Mouse (Mus musculus) hindbrain, embryonic 12.5 days (tissue): ENCODE results near the gene Slc46a1. TPM values are rescaled to one million over a fixed set of nuclear protein-coding genes. Genes with fewer than 3 reads are reported as not detected.
A peak's percentile ranks its signal among the peaks of the same experiment; 100 is the strongest.

Experiments used
- ATAC-seq: fragments of 200-750 bp; cut with Nextera tagmentation; 2 replicates; pipeline ENCODE4 v1.8.0; 2017; ENCODE audit warnings: moderate TSS enrichment; ENCODE audit not compliant: low FRiP score
- H3K27ac ChIP-seq: fragments of 300-500 bp; sonication (generic); 2 replicates; pipeline ENCODE4 v1.5.1; 2016; ENCODE audit warnings: mild to moderate bottlenecking
- H3K27me3 ChIP-seq: fragments of 300-500 bp; sonication (generic); 2 replicates; pipeline ENCODE4 v1.6.1; 2016; ENCODE audit warnings: mild to moderate bottlenecking
- H3K36me3 ChIP-seq: fragments of 300-500 bp; sonication (generic); 2 replicates; pipeline ENCODE4 v1.6.1; 2016; ENCODE audit warnings: mild to moderate bottlenecking
- H3K4me1 ChIP-seq: fragments of 300-500 bp; sonication (generic); 2 replicates; pipeline ENCODE4 v1.6.1; 2016
- H3K4me2 ChIP-seq: fragments of 300-500 bp; sonication (generic); replicated peaks from 2 replicates; pipeline ENCODE4 v1.6.1; 2016; ENCODE audit warnings: mild to moderate bottlenecking
- H3K4me3 ChIP-seq: fragments of 300-500 bp; sonication (generic); 2 replicates; pipeline ENCODE4 v1.5.1; 2016; ENCODE audit warnings: mild to moderate bottlenecking
- H3K9ac ChIP-seq: fragments of 300-500 bp; sonication (generic); 2 replicates; pipeline ENCODE4 v1.6.1; 2016; ENCODE audit warnings: mild to moderate bottlenecking, moderate library complexity
- H3K9me3 ChIP-seq: fragments of 300-500 bp; sonication (generic); replicated peaks from 2 replicates; pipeline ENCODE4 v1.6.1; 2016; ENCODE audit warnings: mild to moderate bottlenecking
- WGBS: fragments of 180-500 bp; shearing (Covaris S2); methylation state at CpG from one replicate; pipeline ENCODE4 v1.1.7; 2016; 5-methylcytosine and 5-hydroxymethylcytosine counted together
- polyA plus RNA-seq: library from polyadenylated mRNA; unstranded; fragments of >200 nt; fragmentation: Nextera tagmentation; extraction: Ambion mirVana; gene quantifications from 2 replicates; pipeline ENCODE4 v1.2.1, GENCODE M21; 2016

The Slc46a1 gene
- polyA plus RNA-seq = 17.5 and 17.9 TPM in 2 replicates

DNA sequence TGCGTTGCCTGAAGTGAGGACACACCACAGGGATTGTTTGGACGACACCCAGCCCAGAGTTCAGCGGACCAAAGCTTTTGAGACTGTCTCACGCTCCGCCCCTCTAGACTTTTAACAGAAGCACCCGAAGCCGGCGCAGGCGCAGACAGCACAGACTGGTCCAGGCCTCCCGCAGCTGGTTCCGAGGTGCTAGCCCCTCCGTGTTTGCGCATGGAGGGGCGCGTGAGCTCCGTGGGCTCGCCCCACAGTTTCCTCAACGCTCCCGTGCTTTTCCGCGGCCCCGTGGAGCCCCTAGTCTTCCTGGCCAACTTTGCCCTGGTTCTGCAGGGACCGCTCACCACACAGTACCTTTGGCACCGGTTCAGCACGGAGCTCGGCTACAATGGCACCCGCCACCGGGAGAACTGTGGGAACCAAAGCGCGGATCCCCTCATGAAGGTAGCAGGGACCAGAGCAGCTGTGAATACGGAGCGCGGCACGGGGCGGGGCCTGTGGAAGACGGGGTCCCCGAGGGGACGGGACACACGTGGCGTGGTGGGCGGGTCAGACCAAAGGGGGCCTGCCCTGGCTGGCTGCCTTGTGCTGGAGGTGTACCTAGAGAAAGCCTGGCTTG is at the start of gene Slc46a1:
Gene Slc46a1 (plus strand): TSS at position 130 of the 613 bp plus-strand sequence.
- Histone ChIP-seq H3K27me3 (no peaks in the 10 kb centered on the region), H3K9ac (peak within 1 kb of the TSS; percentile 88), H3K27ac (peak within 1 kb of the TSS; percentile 87), H3K4me3 (peak within 1 kb of the TSS; percentile 75), H3K4me2 (peak within 1 kb of the TSS; percentile 90), H3K36me3 (no peaks in the 10 kb centered on the region), H3K9me3 (no peaks in the 10 kb centered on the region), H3K4me1 (peaks cover 14% of the 10 kb centered on the region)
- WGBS = under 1% methylated on average over 41 of the region's 41 CpGs
- peak; percentile 92 for ATAC-seq

GRCm38 (mm10) chr11:78416854-78417253 is 48.6 kb upstream of the Slc46a1 start:
- H3K27me3 ChIP-seq = peaks cover 2% of the 10 kb centered on the region
- no peak overlapping the region for H3K9ac ChIP-seq
- no peak overlapping the region for H3K4me2 ChIP-seq
- H3K4me3 ChIP-seq = no peak overlapping the region
- H3K4me1 ChIP-seq = no peaks in the 10 kb centered on the region
- H3K27ac ChIP-seq = no peak overlapping the region
- no peak for ATAC-seq
- WGBS = 85% methylated on average over 6 of the region's 6 CpGs
- no peaks in the 10 kb centered on the region for H3K9me3 ChIP-seq
- no peaks in the 10 kb centered on the region for H3K36me3 ChIP-seq

- WGBS = 80% methylated on average over 12 of the region's 12 CpGs
- Histone ChIP-seq H3K4me2 (no peak overlapping the region), H3K9ac (no peak overlapping the region), H3K4me3 (no peak overlapping the region), H3K4me1 (no peaks in the 10 kb centered on the region), H3K27ac (no peak overlapping the region), H3K36me3 (no peaks in the 10 kb centered on the region), H3K9me3 (no peaks in the 10 kb centered on the region), H3K27me3 (peaks cover 12% of the 10 kb centered on the region)
- ATAC-seq = no peak
These were observed 45.1 kb upstream of the Slc46a1 start for GRCm38 (mm10) chr11:78420263-78420889.

DNA sequence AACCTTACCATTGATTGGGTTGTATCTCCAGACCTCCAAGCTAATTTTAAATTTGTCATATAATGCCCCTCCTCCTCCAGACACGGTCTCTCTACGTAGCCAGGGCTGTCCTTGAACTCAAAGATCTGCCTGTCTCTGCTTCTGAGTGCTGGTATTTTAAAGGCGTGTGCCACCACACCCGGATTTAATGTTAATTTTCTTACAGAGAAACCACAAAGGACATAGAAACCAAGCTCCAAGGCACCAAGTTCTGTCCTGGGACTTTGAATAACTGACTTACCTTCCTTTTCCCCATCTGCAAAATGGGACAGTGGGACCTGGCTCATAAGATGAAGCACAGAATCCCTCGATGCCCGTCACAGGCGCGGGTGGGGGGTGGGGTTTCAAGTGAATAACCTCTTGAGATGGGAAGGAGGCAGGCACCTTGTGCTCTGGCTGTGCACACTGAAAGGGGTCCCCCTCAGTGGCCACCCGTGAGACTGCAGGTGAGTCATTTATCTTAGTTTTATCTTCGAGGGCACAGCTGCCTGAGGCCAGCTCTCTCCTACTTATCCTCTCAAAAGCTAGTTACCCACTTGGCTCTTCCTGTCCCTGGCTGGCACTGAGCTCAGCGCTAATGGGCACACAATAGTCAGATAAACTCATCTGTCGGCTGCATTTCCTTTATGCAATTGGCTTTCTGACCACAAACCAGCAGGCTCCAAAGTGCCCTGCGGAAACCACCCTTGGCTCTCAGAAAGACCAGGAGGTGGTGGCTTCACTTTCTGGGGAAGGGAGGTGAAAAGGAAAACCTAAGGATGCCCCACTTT is 44.1 kb upstream of the Slc46a1 start:
- no peaks in the 10 kb centered on the region for H3K36me3 ChIP-seq
- H3K4me1 ChIP-seq = no peaks in the 10 kb centered on the region
- no peak for ATAC-seq

DNA sequence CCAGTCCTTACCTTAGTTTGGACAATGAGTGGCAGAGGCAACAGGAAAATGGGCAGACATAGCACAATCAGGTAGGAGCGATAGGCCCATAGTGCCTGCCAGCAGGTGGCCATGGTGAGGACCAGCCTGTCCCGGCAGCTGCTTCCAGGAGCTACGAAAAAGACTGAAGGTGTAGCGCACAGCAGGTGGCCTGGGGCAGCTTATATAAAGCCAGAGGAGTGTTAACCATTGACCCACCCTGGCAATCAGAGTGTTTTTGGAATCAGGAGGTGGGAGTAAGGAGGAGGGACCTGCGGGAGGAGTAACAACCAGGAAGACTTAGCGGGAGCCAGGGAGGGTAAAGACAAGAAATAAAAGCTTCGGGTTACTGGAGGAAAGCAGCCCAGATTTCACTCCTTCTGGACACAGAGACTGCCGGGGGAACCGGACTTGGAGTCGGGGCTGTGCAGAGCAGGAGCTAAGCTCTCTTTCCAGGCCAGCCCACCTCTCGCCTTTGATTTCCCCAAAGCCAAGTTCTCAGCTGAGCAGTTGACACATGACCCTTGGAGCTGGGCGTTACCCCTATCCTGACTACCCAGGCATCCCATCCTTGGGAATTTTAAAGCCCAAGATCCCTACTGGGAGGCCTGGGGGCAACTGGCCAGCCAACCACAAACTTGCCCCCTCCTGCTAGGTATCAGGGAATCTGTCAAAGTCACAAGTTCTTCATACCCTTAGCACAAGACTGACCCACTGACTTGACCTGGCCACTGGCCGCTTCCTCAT is 43.3 kb upstream of the Slc46a1 start, which contains the start of gene Slc13a2:
Gene Slc13a2 (minus strand): TSS at position 163 of the 765 bp plus-strand sequence.
- ATAC-seq = no peak
- Histone ChIP-seq H3K9me3 (no peaks in the 10 kb centered on the region), H3K27ac (no peak within 1 kb of the TSS), H3K4me1 (no peaks in the 10 kb centered on the region), H3K4me2 (no peak within 1 kb of the TSS), H3K27me3 (peaks cover 12% of the 10 kb centered on the region), H3K4me3 (no peak within 1 kb of the TSS), H3K9ac (no peak within 1 kb of the TSS), H3K36me3 (no peaks in the 10 kb centered on the region)
- 27% methylated on average over 13 of the region's 13 CpGs for WGBS

More for the DNA sequence above, 44.1 kb upstream of the Slc46a1 start:
- WGBS = 69% methylated on average over 13 of the region's 13 CpGs
- H3K27me3 ChIP-seq = peaks cover 12% of the 10 kb centered on the region
- H3K27ac ChIP-seq = no peak overlapping the region
- no peak overlapping the region for H3K9ac ChIP-seq
- H3K4me2 ChIP-seq = no peak overlapping the region
- H3K4me3 ChIP-seq = no peak overlapping the region
- no peaks in the 10 kb centered on the region for H3K9me3 ChIP-seq

DNA sequence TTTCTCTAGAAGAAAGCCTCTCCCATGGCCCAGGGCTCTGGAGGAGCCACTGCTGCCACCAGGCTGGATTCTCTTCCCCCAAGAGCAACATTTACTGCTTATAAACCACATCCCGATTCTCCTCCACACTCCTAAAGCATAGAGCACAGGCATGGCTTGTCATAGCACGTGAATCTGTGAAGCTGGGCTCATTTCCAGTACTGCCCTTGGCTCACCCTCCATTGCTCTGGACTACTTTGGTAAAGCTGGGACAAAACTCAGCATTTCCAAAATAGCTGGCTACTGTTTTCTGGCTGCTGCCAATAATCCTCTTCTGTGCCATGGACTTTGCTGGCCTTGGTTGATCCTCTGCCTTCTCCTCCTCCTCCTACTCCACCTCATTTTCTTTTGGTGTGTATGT is 41.1 kb upstream of the Slc46a1 start:
- Histone ChIP-seq H3K9ac (no peak overlapping the region), H3K4me1 (no peaks in the 10 kb centered on the region), H3K4me3 (no peak overlapping the region), H3K36me3 (no peaks in the 10 kb centered on the region), H3K4me2 (no peak overlapping the region), H3K27ac (no peak overlapping the region), H3K27me3 (peaks cover 12% of the 10 kb centered on the region), H3K9me3 (no peaks in the 10 kb centered on the region)
- 77% methylated on average over 2 of the region's 2 CpGs for WGBS
- ATAC-seq = no peak

DNA sequence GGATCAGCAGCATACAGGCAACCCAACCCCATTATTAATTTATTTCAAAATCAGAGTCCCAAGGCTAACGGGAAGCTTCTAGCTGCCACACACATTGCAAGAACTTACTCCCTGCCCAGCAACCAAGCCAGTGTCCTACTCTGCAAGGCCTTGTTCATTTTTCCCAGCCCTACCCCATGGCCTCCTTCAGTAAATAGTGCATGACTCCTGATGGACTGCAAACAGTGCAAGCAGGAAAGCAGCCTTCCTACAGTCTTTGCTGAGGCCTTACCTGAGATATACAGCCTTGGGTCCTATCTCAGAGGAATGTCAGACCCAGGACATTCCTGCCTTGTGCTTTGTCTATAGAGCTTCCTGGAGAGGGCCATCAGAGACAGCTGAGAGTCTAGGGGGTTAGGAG is 39.9 kb upstream of the Slc46a1 start:
- H3K36me3 ChIP-seq = no peaks in the 10 kb centered on the region
- H3K27ac ChIP-seq = no peak overlapping the region
- no peaks in the 10 kb centered on the region for H3K4me1 ChIP-seq
- no peak overlapping the region for H3K4me2 ChIP-seq
- 100% methylated on average over 1 of the region's 1 CpGs for WGBS
- peaks cover 12% of the 10 kb centered on the region for H3K27me3 ChIP-seq
- no peaks in the 10 kb centered on the region for H3K9me3 ChIP-seq
- H3K4me3 ChIP-seq = no peak overlapping the region
- no peak for ATAC-seq
- H3K9ac ChIP-seq = no peak overlapping the region

- no peaks in the 10 kb centered on the region for H3K4me1 ChIP-seq
- H3K9ac ChIP-seq = no peak overlapping the region
- WGBS = 94% methylated on average over 6 of the region's 6 CpGs
- H3K9me3 ChIP-seq = no peaks in the 10 kb centered on the region
- ATAC-seq = no peak
- H3K4me2 ChIP-seq = no peak overlapping the region
- H3K27me3 ChIP-seq = peaks cover 5% of the 10 kb centered on the region; the same call in 1 of the 2 replicates
- no peaks in the 10 kb centered on the region for H3K36me3 ChIP-seq
- no peak overlapping the region for H3K27ac ChIP-seq
- H3K4me3 ChIP-seq = no peak overlapping the region
These were observed 37.8 kb upstream of the Slc46a1 start for GRCm38 (mm10) chr11:78427655-78428054.

GRCm38 (mm10) chr11:78428309-78428708 is 37.2 kb upstream of the Slc46a1 start:
- 73% methylated on average over 5 of the region's 5 CpGs for WGBS
- Histone ChIP-seq H3K27ac (no peak overlapping the region), H3K36me3 (no peaks in the 10 kb centered on the region), H3K27me3 (no peaks in the 10 kb centered on the region), H3K4me1 (no peaks in the 10 kb centered on the region), H3K4me2 (no peak overlapping the region), H3K9me3 (no peaks in the 10 kb centered on the region), H3K4me3 (no peak overlapping the region), H3K9ac (no peak overlapping the region)
- ATAC-seq = no peak

GRCm38 (mm10) chr11:78430195-78430878 is 35.2 kb upstream of the Slc46a1 start:
- Histone ChIP-seq H3K27me3 (0 out of 2 replicates have a peak, but pooled peaks cover 3% of the 10 kb centered on the region), H3K36me3 (no peaks in the 10 kb centered on the region)

DNA sequence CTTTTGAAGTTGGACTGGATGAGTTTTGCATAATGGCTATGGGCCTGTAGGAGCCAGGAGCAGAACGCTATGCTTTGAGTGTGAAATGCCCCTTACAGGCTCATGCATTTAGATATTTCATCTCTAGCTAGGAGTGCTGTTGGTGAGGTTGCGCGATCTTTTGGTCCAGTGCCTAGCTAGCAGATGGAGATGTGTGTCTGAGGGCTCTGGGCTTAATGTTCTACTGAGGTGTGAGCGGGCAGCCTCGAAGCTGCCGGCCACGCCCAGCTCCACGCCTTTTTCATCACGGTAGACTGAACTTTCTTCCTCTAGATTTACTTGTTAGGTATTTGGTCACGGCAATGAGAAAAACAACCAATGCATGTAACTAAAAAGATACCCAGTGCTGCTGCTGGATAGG is 34.3 kb upstream of the Slc46a1 start:
- Histone ChIP-seq H3K4me3 (no peak overlapping the region), H3K4me2 (no peak overlapping the region), H3K27me3 (0 out of 2 replicates have a peak, but pooled peaks cover 3% of the 10 kb centered on the region), H3K27ac (no peak overlapping the region), H3K4me1 (peaks cover 8% of the 10 kb centered on the region), H3K9ac (no peak overlapping the region), H3K36me3 (no peaks in the 10 kb centered on the region), H3K9me3 (no peaks in the 10 kb centered on the region)
- 88% methylated on average over 10 of the region's 10 CpGs for WGBS
- ATAC-seq = no peak

More at GRCm38 (mm10) chr11:78430195-78430878, 35.2 kb upstream of the Slc46a1 start:
- no peak overlapping the region for H3K4me2 ChIP-seq
- no peaks in the 10 kb centered on the region for H3K4me1 ChIP-seq
- no peak overlapping the region for H3K4me3 ChIP-seq
- H3K9me3 ChIP-seq = no peaks in the 10 kb centered on the region
- no peak overlapping the region for H3K9ac ChIP-seq
- no peak for ATAC-seq
- no peak overlapping the region for H3K27ac ChIP-seq
- 56% methylated on average over 11 of the region's 11 CpGs for WGBS
